Mouse (Mus musculus) CH12.LX (cell line): ENCODE measurements at regions not wholly inside any gene's neighbourhood (a gene's known extent, or its start where the extent isn't known, plus 50 kb on each side); places are given as distances from the start of the nearest gene placed in this dataset.

Experiments
- DNase-seq: peaks from one replicate; pipeline ENCODE4 v3.0.0-alpha.2; 2013; ENCODE audit errors: extremely low read depth
- H3K27ac ChIP-seq: 2 replicates; pipeline ENCODE4 v1.5.1; 2012; ENCODE audit warnings: low read depth, mild to moderate bottlenecking, control low read depth, moderate library complexity; ENCODE audit not compliant: insufficient read depth
- H3K27me3 ChIP-seq: replicated peaks from 2 replicates; pipeline ENCODE3; 2012; ENCODE audit warnings: inconsistent platforms
- H3K36me3 ChIP-seq, 2 experiments: replicated peaks in 1 of 2; 2 replicates each; pipeline versions ENCODE3 to v1.6.1; 2012; ENCODE audit warnings: inconsistent platforms in 1 of 2, low read length in 1 of 2, mild to moderate bottlenecking in 1 of 2, mixed read lengths in 1 of 2, moderate library complexity in 1 of 2; ENCODE audit not compliant: control insufficient read depth in 1 of 2, insufficient read depth in 1 of 2
- H3K4me1 ChIP-seq, 2 experiments: 2 replicates each; pipeline ENCODE4 v1.6.1; 2012; ENCODE audit warnings: inconsistent platforms in 1 of 2, moderate library complexity in 1 of 2; ENCODE audit not compliant: insufficient read depth in 2 of 2, control insufficient read depth in 1 of 2
- H3K4me2 ChIP-seq: 2 replicates; pipeline ENCODE4 v1.6.1; 2012; ENCODE audit warnings: low read depth, mild to moderate bottlenecking, control low read depth; ENCODE audit not compliant: poor library complexity, insufficient read depth, severe bottlenecking
- H3K4me3 ChIP-seq, 3 experiments: fragments of 150-350 bp in 1 of 3; sonication (generic) in 1 of 3; replicated peaks in 1 of 3; 2 replicates each; pipeline versions ENCODE3 to v1.5.1; 2011 to 2012; ENCODE audit warnings: low read depth in 2 of 3, low read length in 2 of 3, mild to moderate bottlenecking in 2 of 3, moderate library complexity in 2 of 3, control low read depth in 1 of 3, improper control_type of control experiment in 1 of 3, inconsistent platforms in 1 of 3, mixed read lengths in 1 of 3; ENCODE audit not compliant: poor library complexity in 1 of 3
- H3K79me2 ChIP-seq: replicated peaks from 2 replicates; pipeline ENCODE4 v1.6.1; 2012; ENCODE audit warnings: mild to moderate bottlenecking, moderate library complexity; ENCODE audit not compliant: control insufficient read depth, poor library complexity, insufficient read depth, severe bottlenecking; ENCODE audit errors: extremely low read depth
- H3K9ac ChIP-seq: 2 replicates; pipeline ENCODE4 v1.6.1; 2012; ENCODE audit warnings: low read depth, mild to moderate bottlenecking, control low read depth, moderate library complexity; ENCODE audit not compliant: insufficient read depth
- H3K9me3 ChIP-seq: replicated peaks from 2 replicates; pipeline ENCODE3; 2012; ENCODE audit warnings: low read length, inconsistent platforms, mixed read lengths
- BHLHE40 ChIP-seq: IDR thresholded peaks from 2 replicates; pipeline ENCODE4 v1.6.1; 2011; ENCODE audit warnings: mild to moderate bottlenecking, low read depth, low read length, improper control_type of control experiment
- CTCF ChIP-seq, 2 experiments: IDR thresholded peaks in 1 of 2; conservative IDR thresholded peaks in 1 of 2; 2 replicates each; pipeline ENCODE4 v1.5.1; 2011 to 2012; ENCODE audit warnings: low read depth in 2 of 2, low read length in 2 of 2, improper control_type of control experiment in 1 of 2, inconsistent platforms in 1 of 2, mild to moderate bottlenecking in 1 of 2, moderate library complexity in 1 of 2
- E2F4 ChIP-seq: IDR thresholded peaks from 2 replicates; pipeline ENCODE4 v1.6.1; 2011; ENCODE audit warnings: low read depth, low read length, improper control_type of control experiment; ENCODE audit not compliant: insufficient replicate concordance
- ELF1 ChIP-seq: IDR thresholded peaks from 2 replicates; pipeline ENCODE4 v1.6.1; 2014; ENCODE audit warnings: low read depth, mild to moderate bottlenecking, inconsistent platforms, low read length, improper control_type of control experiment
- ETS1 ChIP-seq: conservative IDR thresholded peaks from 2 replicates; pipeline ENCODE4 v1.6.1; 2012; ENCODE audit warnings: low read depth, mild to moderate bottlenecking, inconsistent platforms, low read length, improper control_type of control experiment, moderate library complexity
- HCFC1 ChIP-seq: IDR thresholded peaks from 2 replicates; pipeline ENCODE4 v1.6.1; 2012; ENCODE audit warnings: low read depth, mild to moderate bottlenecking, inconsistent platforms, low read length, improper control_type of control experiment
- JUN ChIP-seq: IDR thresholded peaks from 2 replicates; pipeline ENCODE4 v1.6.1; 2011; ENCODE audit warnings: low read depth, mild to moderate bottlenecking, low read length, improper control_type of control experiment, moderate library complexity; ENCODE audit not compliant: insufficient read depth
- JUND ChIP-seq: conservative IDR thresholded peaks from 2 replicates; pipeline ENCODE4 v1.6.1; 2011; ENCODE audit warnings: low read depth, low read length, improper control_type of control experiment
- MAFK ChIP-seq: IDR thresholded peaks from 2 replicates; pipeline ENCODE4 v1.6.1; 2011; ENCODE audit warnings: low read length, improper control_type of control experiment; ENCODE audit not compliant: insufficient replicate concordance
- MAX ChIP-seq: IDR thresholded peaks from 2 replicates; pipeline ENCODE4 v1.6.1; 2011; ENCODE audit warnings: low read length, improper control_type of control experiment
- MAZ ChIP-seq: IDR thresholded peaks from 2 replicates; pipeline ENCODE4 v1.6.1; 2012; ENCODE audit warnings: low read depth, mild to moderate bottlenecking, inconsistent platforms, low read length, improper control_type of control experiment, moderate library complexity
- MEF2A ChIP-seq: IDR thresholded peaks from 2 replicates; pipeline ENCODE4 v1.6.1; 2014; ENCODE audit warnings: low read depth, mild to moderate bottlenecking, inconsistent platforms, low read length, improper control_type of control experiment, borderline replicate concordance
- MYC ChIP-seq: IDR thresholded peaks from 2 replicates; pipeline ENCODE4 v1.6.1; 2011; ENCODE audit warnings: low read depth, mild to moderate bottlenecking, improper control_type of control experiment, low read length
- NELFE ChIP-seq: IDR thresholded peaks from 2 replicates; pipeline ENCODE4 v1.6.1; 2011; ENCODE audit warnings: low read depth, low read length, improper control_type of control experiment
- NRF1 ChIP-seq: IDR thresholded peaks from 2 replicates; pipeline ENCODE4 v1.6.1; 2014; ENCODE audit warnings: low read depth, mild to moderate bottlenecking, inconsistent platforms, low read length, improper control_type of control experiment, moderate library complexity
- PAX5 ChIP-seq: IDR thresholded peaks from 2 replicates; pipeline ENCODE4 v1.6.1; 2012; ENCODE audit warnings: low read length, inconsistent platforms, mixed read lengths
- POLR2A ChIP-seq: IDR thresholded peaks from 2 replicates; pipeline ENCODE4 v1.6.1; 2011; ENCODE audit warnings: low read depth, mild to moderate bottlenecking, improper control_type of control experiment, low read length
- POLR2AphosphoS2 ChIP-seq: IDR thresholded peaks from 2 replicates; pipeline ENCODE4 v1.6.1; 2011; ENCODE audit warnings: low read depth, low read length, improper control_type of control experiment
- RAD21 ChIP-seq: IDR thresholded peaks from 2 replicates; pipeline ENCODE4 v1.6.1; 2011; ENCODE audit warnings: low read depth, mild to moderate bottlenecking, low read length, improper control_type of control experiment, moderate library complexity
- SIN3A ChIP-seq: IDR thresholded peaks from 2 replicates; pipeline ENCODE4 v1.6.1; 2012; ENCODE audit warnings: low read length, improper control_type of control experiment, inconsistent platforms
- SMC3 ChIP-seq: IDR thresholded peaks from 2 replicates; pipeline ENCODE4 v1.6.1; 2011; ENCODE audit warnings: low read depth, low read length, improper control_type of control experiment
- TBP ChIP-seq: conservative IDR thresholded peaks from 2 replicates; pipeline ENCODE4 v1.6.1; 2011; ENCODE audit warnings: low read depth, low read length, improper control_type of control experiment
- TCF12 ChIP-seq: IDR thresholded peaks from 2 replicates; pipeline ENCODE4 v1.6.1; 2014; ENCODE audit warnings: low read depth, mild to moderate bottlenecking, inconsistent platforms, low read length, improper control_type of control experiment
- UBTF ChIP-seq: IDR thresholded peaks from 2 replicates; pipeline ENCODE4 v1.6.1; 2012; ENCODE audit warnings: low read depth, mild to moderate bottlenecking, inconsistent platforms, low read length, improper control_type of control experiment, moderate library complexity
- USF1 ChIP-seq: IDR thresholded peaks from 2 replicates; pipeline ENCODE4 v1.6.1; 2014; ENCODE audit warnings: low read depth, mild to moderate bottlenecking, inconsistent platforms, low read length, improper control_type of control experiment
- ZC3H11A ChIP-seq: IDR thresholded peaks from 2 replicates; pipeline ENCODE4 v1.6.1; 2012; ENCODE audit warnings: low read depth, mild to moderate bottlenecking, inconsistent platforms, low read length, improper control_type of control experiment
- ZKSCAN1 ChIP-seq: IDR thresholded peaks from 2 replicates; pipeline ENCODE4 v1.6.1; 2012; ENCODE audit warnings: low read depth, inconsistent platforms, low read length, improper control_type of control experiment, borderline replicate concordance
- ZMIZ1 ChIP-seq: IDR thresholded peaks from 2 replicates; pipeline ENCODE4 v1.6.1; 2012; ENCODE audit warnings: low read depth, mild to moderate bottlenecking, inconsistent platforms, low read length, improper control_type of control experiment
- ZNF384 ChIP-seq: IDR thresholded peaks from 2 replicates; pipeline ENCODE4 v1.6.1; 2012; ENCODE audit warnings: low read depth, low read length, improper control_type of control experiment, inconsistent platforms
- dilution Hi-C: fragments of 300-500 bp; cut with MboI; formaldehyde crosslinking; loops from 2 replicates; pipeline ENCODE4 v1.14.3; 2020; ENCODE audit warnings: low sequenced_read_pairs; ENCODE audit not compliant: extremely low pct_unique_long_range_greater_than_20kb, extremely low pct_ligation_motif_present
- in situ Hi-C: fragments of 300-500 bp; cut with MboI; formaldehyde crosslinking; loops from 3 replicates; pipeline ENCODE4 v1.14.3; 2019; ENCODE audit warnings: low sequenced_read_pairs, low pct_ligation_motif_present, low pct_unique_long_range_greater_than_20kb, mixed read lengths

DNA sequence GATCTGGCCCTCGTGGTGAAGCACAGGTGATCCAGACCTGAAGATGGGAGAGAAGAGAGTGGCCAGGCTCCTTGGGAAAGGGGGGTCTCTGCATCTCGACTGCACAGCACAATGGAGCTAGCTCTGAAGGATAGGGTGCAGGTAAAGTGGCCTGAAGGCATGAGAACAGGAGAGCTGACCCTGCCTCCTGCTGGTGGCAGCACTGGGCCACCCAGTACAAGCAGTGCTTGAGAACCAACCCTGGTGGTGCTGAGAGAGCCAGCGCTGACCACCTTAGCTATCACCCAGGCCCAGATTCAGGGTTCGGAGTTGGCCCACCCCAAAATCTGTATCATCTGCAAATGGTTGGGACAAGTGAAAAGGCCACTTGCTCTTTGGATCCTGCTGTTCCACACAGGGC, 66.2 kb downstream of the A730009L09Rik start:
- DNase-seq = no peak
- Histone ChIP-seq H3K27ac (no peak overlapping the region), H3K4me1 (peaks cover 16 to 39% of the 10 kb centered on the region in 2 experiments), H3K9ac (no peak overlapping the region), H3K79me2 (peaks cover 3% of the 10 kb centered on the region; the same call in 1 of the 2 replicates), H3K4me2 (no peak overlapping the region), H3K36me3 (no peaks in the 10 kb centered on the region), H3K9me3 (peaks cover 3% of the 10 kb centered on the region), H3K27me3 (no peaks in the 10 kb centered on the region), H3K4me3 (no peak overlapping the region)
- TF ChIP-seq NRF1 (no peak), SMC3 (peak; percentile 67), SIN3A (no peak), NELFE (no peak), MEF2A (no peak), MAFK (no peak), CTCF (conservative IDR thresholded peaks at IDR 0.05 in 1 of 2, IDR thresholded peaks at IDR 0.05 in 1 of 2; ENCODE audit: low read depth in 2 of 2, low read length in 2 of 2) (peak in 1 of 2 experiments; percentile 70; a peak in 2 of 4 replicates), ETS1 (no peak), TBP (no peak), TCF12 (no peak), E2F4 (no peak), JUND (no peak), USF1 (no peak), PAX5 (no peak), ZNF384 (no peak), HCFC1 (no peak), MYC (no peak), RAD21 (peak; percentile 68), ZC3H11A (no peak), BHLHE40 (no peak)
- in situ Hi-C loops = loop anchor here (5.0 to 25.0 kb wide), 2 partner anchors 126 to 256 kb away; partner anchors contain the start of genes Atp5j and Gabpa
- dilution Hi-C loops = no loop called here

GRCm38 (mm10) chr16:84583323-84583722, 68.4 kb downstream of the A730009L09Rik start:
- Histone ChIP-seq H3K4me3 (peak overlapping the region; percentile 52 to 78 (median 56)), H3K4me1 (peaks cover 21 to 48% of the 10 kb centered on the region in 2 experiments), H3K27ac (peak overlapping the region; percentile 100), H3K36me3 (no peaks in the 10 kb centered on the region), H3K9me3 (peaks cover 1% of the 10 kb centered on the region), H3K79me2 (peaks cover 3% of the 10 kb centered on the region; the same call in 1 of the 2 replicates), H3K27me3 (no peaks in the 10 kb centered on the region), H3K4me2 (peak overlapping the region; percentile 94), H3K9ac (peak overlapping the region; percentile 81)
- in situ Hi-C loops = loop anchor here (5.0 to 25.0 kb wide), 2 partner anchors 124 to 254 kb away; partner anchors contain the start of genes Atp5j and Gabpa
- DNase-seq = peak; percentile 99
- dilution Hi-C loops = no loop called here
- no peak for TF ChIP-seq ZKSCAN1
- no peak for TF ChIP-seq BHLHE40
- peak; percentile 79 for TF ChIP-seq RAD21
- TF ChIP-seq USF1 = peak; percentile 96
- TF ChIP-seq ETS1 = peak; percentile 95
- peak; percentile 56; the same call in 1 of the 2 replicates for TF ChIP-seq SIN3A
- TF ChIP-seq MYC = peak; percentile 65
- TF ChIP-seq JUND = peak; percentile 89; the same call in 1 of the 2 replicates
- no peak for TF ChIP-seq E2F4
- peak; percentile 93 for TF ChIP-seq JUN
- no peak for TF ChIP-seq UBTF
- TF ChIP-seq NRF1 = no peak
- TF ChIP-seq MAX = peak; percentile 96
- peak; percentile 93 for TF ChIP-seq TBP
- TF ChIP-seq MAZ = peak; percentile 26; the same call in 1 of the 2 replicates
- TF ChIP-seq PAX5 = no peak
- peak; percentile 43 to 78 for TF ChIP-seq CTCF (conservative IDR thresholded peaks at IDR 0.05 in 1 of 2, IDR thresholded peaks at IDR 0.05 in 1 of 2; ENCODE audit: low read depth in 2 of 2, low read length in 2 of 2)
- TF ChIP-seq ELF1 = peak; percentile 65; the same call in 1 of the 2 replicates
- peak; percentile 23; the same call in 1 of the 2 replicates for TF ChIP-seq ZC3H11A
- peak; percentile 71; the same call in 1 of the 2 replicates for TF ChIP-seq POLR2A
- peak; percentile 72; the same call in 1 of the 2 replicates for TF ChIP-seq NELFE
- peak; percentile 88 for TF ChIP-seq POLR2AphosphoS2
- TF ChIP-seq HCFC1 = peak; percentile 62
- no peak for TF ChIP-seq ZMIZ1
